8 mouse cellular contexts compared by ENCODE assay signal in the genomic region with DNA sequence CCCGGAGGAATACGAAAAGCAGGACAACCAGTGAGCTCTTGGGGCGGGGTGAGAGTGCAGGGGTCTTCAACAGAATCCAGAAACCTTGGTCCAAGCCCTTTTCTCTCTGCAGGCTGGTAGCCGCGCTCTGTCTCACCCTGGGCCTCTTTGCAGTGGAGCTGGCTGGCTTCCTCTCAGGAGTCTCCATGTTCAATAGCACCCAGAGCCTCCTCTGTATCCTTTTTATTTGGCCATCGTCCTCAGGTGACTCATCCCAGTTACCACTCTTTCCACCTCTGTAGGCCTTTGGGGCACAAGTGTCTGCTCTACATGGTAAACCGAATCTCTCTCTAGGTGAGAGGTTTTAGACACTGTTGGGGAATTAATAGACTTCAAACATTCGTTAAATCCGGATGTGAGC. TPM values are rescaled to one million over a fixed set of nuclear protein-coding genes. Genes with fewer than 3 reads are reported as not detected.
DNase-seq lines count a peak whose midpoint lies in the region; ATAC-seq and TF ChIP-seq lines count a peak whose summit lies in the region.

No protein-coding gene starts in this region.

- H3K27ac ChIP-seq in embryonic facial prominence, embryonic 12.5 days, result peak overlapping the region; percentile 92; the same call in 1 of the 2 replicates
- peak overlapping the region; percentile 91 for H3K27ac ChIP-seq in intestine, embryonic 14.5 days (ENCODE audit: low read depth)
- no peak overlapping the region for H3K27ac ChIP-seq in neural tube, embryonic 12.5 days

- peaks cover 14% of the 10 kb centered on the region for H3K4me1 ChIP-seq in lung, adult 2 months (ENCODE audit: control insufficient read depth, insufficient read depth, low read length)
- peaks cover 24% of the 10 kb centered on the region for H3K4me1 ChIP-seq in embryonic facial prominence, embryonic 12.5 days
- peaks cover 18% of the 10 kb centered on the region for H3K4me1 ChIP-seq in intestine, embryonic 14.5 days (replicated peaks; ENCODE audit: control insufficient read depth, insufficient read depth, low read length)
- H3K4me1 ChIP-seq in neural tube, embryonic 12.5 days, result peaks cover 20% of the 10 kb centered on the region

- H3K9me3 ChIP-seq in embryonic facial prominence, embryonic 12.5 days, result no peaks in the 10 kb centered on the region
- no peaks in the 10 kb centered on the region for H3K9me3 ChIP-seq in intestine, embryonic 14.5 days (ENCODE audit: control insufficient read depth, low read length)
- H3K9me3 ChIP-seq in neural tube, embryonic 12.5 days, result no peaks in the 10 kb centered on the region

- H3K9ac ChIP-seq in embryonic facial prominence, embryonic 12.5 days, result peak overlapping the region; percentile 78
- H3K9ac ChIP-seq in intestine, embryonic 14.5 days (ENCODE audit: low read length), result peak overlapping the region; percentile 77
- H3K9ac ChIP-seq in neural tube, embryonic 12.5 days, result peak overlapping the region; percentile 84

- peak overlapping the region; percentile 83 for H3K4me2 ChIP-seq in embryonic facial prominence, embryonic 12.5 days (replicated peaks)
- H3K4me2 ChIP-seq in intestine, embryonic 14.5 days (ENCODE audit: low read length), result peak overlapping the region; percentile 71
- H3K4me2 ChIP-seq in neural tube, embryonic 12.5 days (replicated peaks), result peak overlapping the region; percentile 92

- WGBS in lung, adult 2 months, result 31% methylated on average over 9 of the region's 9 CpGs
- WGBS in embryonic facial prominence, embryonic 12.5 days, result 26% methylated on average over 9 of the region's 9 CpGs
- 27% methylated on average over 9 of the region's 9 CpGs for WGBS in intestine, embryonic 14.5 days
- 25% methylated on average over 9 of the region's 9 CpGs for WGBS in neural tube, embryonic 12.5 days

- no peaks in the 10 kb centered on the region for H3K27me3 ChIP-seq in embryonic facial prominence, embryonic 12.5 days
- H3K27me3 ChIP-seq in intestine, embryonic 14.5 days (replicated peaks; ENCODE audit: control insufficient read depth, insufficient read depth, low read length), result no peaks in the 10 kb centered on the region
- H3K27me3 ChIP-seq in neural tube, embryonic 12.5 days (replicated peaks), result no peaks in the 10 kb centered on the region

- H3K36me3 ChIP-seq in embryonic facial prominence, embryonic 12.5 days, result no peaks in the 10 kb centered on the region
- H3K36me3 ChIP-seq in intestine, embryonic 14.5 days (ENCODE audit: control insufficient read depth, insufficient read depth, low read length), result no peaks in the 10 kb centered on the region
- no peaks in the 10 kb centered on the region for H3K36me3 ChIP-seq in neural tube, embryonic 12.5 days

- no peak for ATAC-seq in embryonic facial prominence, embryonic 12.5 days (ENCODE audit: insufficient number of reproducible peaks, insufficient read depth, low FRiP score, low TSS enrichment)
- ATAC-seq in intestine, embryonic 14.5 days (replicated peaks; ENCODE audit: low FRiP score, low TSS enrichment, low read depth), result no peak
- ATAC-seq in neural tube, embryonic 12.5 days (ENCODE audit: low FRiP score, low read depth), result no peak

- TF ChIP-seq POLR2A in lung, adult 2 months (IDR thresholded peaks at IDR 0.05; ENCODE audit: borderline replicate concordance, extremely low read depth, low read depth, low read length), result no peak

- peak overlapping the region; percentile 99 for H3K4me3 ChIP-seq in lung, adult 2 months (replicated peaks; ENCODE audit: extremely low read depth, low read depth, low read length)
- H3K4me3 ChIP-seq in embryonic facial prominence, embryonic 12.5 days, result peak overlapping the region; percentile 63
- peak overlapping the region; percentile 71 for H3K4me3 ChIP-seq in intestine, embryonic 14.5 days (ENCODE audit: low read depth, low read length)
- peak overlapping the region; percentile 60 for H3K4me3 ChIP-seq in neural tube, embryonic 12.5 days

- no peak for DNase-seq in lung, adult 2 months
- DNase-seq in lung, postnatal 25 days (ENCODE audit: low spot score), result no peak
- peak; percentile 61 for DNase-seq in intestine, embryonic 14.5 days (ENCODE audit: low spot score)
- DNase-seq in frontal cortex, postnatal 36 days (ENCODE audit: low spot score in 2 of 2), result no peak
- no peak for DNase-seq in Muller cell, postnatal 12 days (ENCODE audit: inconsistent ontology term)
- DNase-seq in cerebellum, postnatal 14 days, result no peak

- TF ChIP-seq CTCF in lung, adult 2 months (IDR thresholded peaks at IDR 0.05; ENCODE audit: insufficient read depth, low read length), result no peak

RNA-seq across cellular contexts. Expression of gene Tmem107, which starts 0.7 kb away (rescaled TPM):
- polyA plus RNA-seq in lung, adult 2 months (2012; rRNA removed), result 69.8 and 75.7 TPM in 2 replicates
- polyA plus RNA-seq in embryonic facial prominence, embryonic 12.5 days (2016; fragmentation: Nextera tagmentation; extraction: Ambion mirVana), result 36.8 and 43.5 TPM in 2 replicates
- 50.1 and 58.9 TPM in 2 replicates for polyA plus RNA-seq in intestine, embryonic 14.5 days (2014; fragmentation: Nextera tagmentation; extraction: Ambion mirVana)
- polyA plus RNA-seq in neural tube, embryonic 12.5 days (2016; fragmentation: Nextera tagmentation; extraction: Ambion mirVana), result 36.1 and 39.8 TPM in 2 replicates

RNA-seq across cellular contexts. Expression of gene Borcs6, which starts 11.7 kb away (rescaled TPM):
- polyA plus RNA-seq in lung, adult 2 months (2012; rRNA removed), result 21.0 and 22.8 TPM in 2 replicates
- polyA plus RNA-seq in embryonic facial prominence, embryonic 12.5 days (2016; fragmentation: Nextera tagmentation; extraction: Ambion mirVana), result 12.3 and 12.6 TPM in 2 replicates
- polyA plus RNA-seq in intestine, embryonic 14.5 days (2014; fragmentation: Nextera tagmentation; extraction: Ambion mirVana), result 8.8 TPM in 2 replicates
- polyA plus RNA-seq in neural tube, embryonic 12.5 days (2016; fragmentation: Nextera tagmentation; extraction: Ambion mirVana), result 17.9 and 18.9 TPM in 2 replicates

RNA-seq across cellular contexts. Expression of gene Vamp2, which starts 17.0 kb away (rescaled TPM):
- polyA plus RNA-seq in lung, adult 2 months (2012; rRNA removed), result 120 and 129 TPM in 2 replicates
- 84.3 and 85.0 TPM in 2 replicates for polyA plus RNA-seq in embryonic facial prominence, embryonic 12.5 days (2016; fragmentation: Nextera tagmentation; extraction: Ambion mirVana)
- 76.7 TPM in 2 replicates for polyA plus RNA-seq in intestine, embryonic 14.5 days (2014; fragmentation: Nextera tagmentation; extraction: Ambion mirVana)
- 149 and 174 TPM in 2 replicates for polyA plus RNA-seq in neural tube, embryonic 12.5 days (2016; fragmentation: Nextera tagmentation; extraction: Ambion mirVana)

RNA-seq across cellular contexts. Expression of gene Per1, which starts 23.8 kb away (rescaled TPM):
- 36.8 and 78.5 TPM in 2 replicates for polyA plus RNA-seq in lung, adult 2 months (2012; rRNA removed)
- 11.4 and 11.5 TPM in 2 replicates for polyA plus RNA-seq in embryonic facial prominence, embryonic 12.5 days (2016; fragmentation: Nextera tagmentation; extraction: Ambion mirVana)
- polyA plus RNA-seq in intestine, embryonic 14.5 days (2014; fragmentation: Nextera tagmentation; extraction: Ambion mirVana), result 10.5 and 13.4 TPM in 2 replicates
- polyA plus RNA-seq in neural tube, embryonic 12.5 days (2016; fragmentation: Nextera tagmentation; extraction: Ambion mirVana), result 7.4 and 9.0 TPM in 2 replicates

RNA-seq across cellular contexts. Expression of gene Aurkb, which starts 25.8 kb away (rescaled TPM):
- polyA plus RNA-seq in lung, adult 2 months (2012; rRNA removed), result 3.2 and 6.8 TPM in 2 replicates
- 148 and 152 TPM in 2 replicates for polyA plus RNA-seq in embryonic facial prominence, embryonic 12.5 days (2016; fragmentation: Nextera tagmentation; extraction: Ambion mirVana)
- polyA plus RNA-seq in intestine, embryonic 14.5 days (2014; fragmentation: Nextera tagmentation; extraction: Ambion mirVana), result 150 and 170 TPM in 2 replicates
- polyA plus RNA-seq in neural tube, embryonic 12.5 days (2016; fragmentation: Nextera tagmentation; extraction: Ambion mirVana), result 95.5 and 98.4 TPM in 2 replicates
